In the genomic region with DNA sequence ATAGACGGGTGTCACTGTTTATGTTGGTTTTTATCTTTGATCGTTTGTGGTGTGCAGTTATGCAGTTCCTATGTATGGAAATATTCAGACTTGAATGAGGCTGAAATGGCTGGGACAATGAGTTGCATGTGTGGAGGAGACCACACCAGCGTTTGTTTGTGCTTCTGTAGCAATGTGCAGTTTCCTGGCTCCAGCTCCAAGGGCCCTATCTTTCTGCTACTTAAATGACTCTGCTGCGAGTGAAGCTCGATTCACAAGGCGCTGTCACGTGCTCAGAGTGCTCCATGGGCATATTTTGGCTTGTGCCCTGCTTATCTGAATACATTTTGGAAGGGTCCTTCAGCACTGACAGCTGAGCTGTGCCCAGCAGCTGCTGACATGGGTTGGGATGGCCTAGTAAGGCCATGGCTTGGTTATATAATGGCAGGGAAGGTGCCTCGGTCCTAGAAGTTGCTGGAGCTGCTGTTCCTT, we compare ENCODE assay signal across 8 mouse cellular contexts. TPM values are rescaled to one million over a fixed set of nuclear protein-coding genes. Genes with fewer than 3 reads are reported as not detected.
DNase-seq lines count a peak whose midpoint lies in the region; ATAC-seq and TF ChIP-seq lines count a peak whose summit lies in the region.

No protein-coding gene starts in this region.

- TF ChIP-seq CTCF in liver, postnatal 0 days (IDR thresholded peaks at IDR 0.05; ENCODE audit: low read depth): no peak

- H3K27ac ChIP-seq in neural tube, embryonic 12.5 days: no peak overlapping the region
- H3K27ac ChIP-seq in intestine, embryonic 15.5 days: peak overlapping the region; percentile 52
- peak overlapping the region; percentile 7 for H3K27ac ChIP-seq in liver, postnatal 0 days (ENCODE audit: low read depth)

- no peak for ATAC-seq in neural tube, embryonic 12.5 days (ENCODE audit: low FRiP score, low read depth)
- ATAC-seq in intestine, embryonic 15.5 days: no peak
- ATAC-seq in liver, postnatal 0 days: no peak

- H3K9ac ChIP-seq in neural tube, embryonic 12.5 days: no peak overlapping the region
- 0 out of 2 replicates have a peak overlapping the region, but pooled peaks have one; percentile 3 for H3K9ac ChIP-seq in intestine, embryonic 15.5 days
- no peak overlapping the region for H3K9ac ChIP-seq in liver, postnatal 0 days (replicated peaks)

- TF ChIP-seq EP300 in liver, postnatal 0 days (IDR thresholded peaks at IDR 0.05; ENCODE audit: low read depth): no peak

- peaks cover 41% of the 10 kb centered on the region for H3K4me1 ChIP-seq in neural tube, embryonic 12.5 days
- H3K4me1 ChIP-seq in intestine, embryonic 15.5 days (replicated peaks): peaks cover 49% of the 10 kb centered on the region
- peaks cover 33% of the 10 kb centered on the region for H3K4me1 ChIP-seq in liver, postnatal 0 days (ENCODE audit: insufficient read depth)

- H3K36me3 ChIP-seq in neural tube, embryonic 12.5 days: no peaks in the 10 kb centered on the region
- H3K36me3 ChIP-seq in intestine, embryonic 15.5 days: no peaks in the 10 kb centered on the region
- peaks cover 10% of the 10 kb centered on the region; the same call in 1 of the 2 replicates for H3K36me3 ChIP-seq in liver, postnatal 0 days (replicated peaks; ENCODE audit: insufficient read depth, low read length)

- peak overlapping the region; percentile 66; the same call in 1 of the 2 replicates for H3K4me2 ChIP-seq in neural tube, embryonic 12.5 days (replicated peaks)
- peak overlapping the region; percentile 70 for H3K4me2 ChIP-seq in intestine, embryonic 15.5 days (replicated peaks)
- H3K4me2 ChIP-seq in liver, postnatal 0 days (ENCODE audit: low read depth, low read length): peak overlapping the region; percentile 86

- no peak overlapping the region for H3K4me3 ChIP-seq in neural tube, embryonic 12.5 days
- H3K4me3 ChIP-seq in intestine, embryonic 15.5 days (replicated peaks): no peak overlapping the region
- no peak overlapping the region for H3K4me3 ChIP-seq in liver, postnatal 0 days (ENCODE audit: low read depth, low read length)

- no peaks in the 10 kb centered on the region for H3K9me3 ChIP-seq in neural tube, embryonic 12.5 days
- no peaks in the 10 kb centered on the region for H3K9me3 ChIP-seq in intestine, embryonic 15.5 days
- no peaks in the 10 kb centered on the region for H3K9me3 ChIP-seq in liver, postnatal 0 days (ENCODE audit: low read length)

- H3K27me3 ChIP-seq in neural tube, embryonic 12.5 days (replicated peaks): no peaks in the 10 kb centered on the region
- no peaks in the 10 kb centered on the region for H3K27me3 ChIP-seq in intestine, embryonic 15.5 days (replicated peaks)
- no peaks in the 10 kb centered on the region for H3K27me3 ChIP-seq in liver, postnatal 0 days (ENCODE audit: insufficient read depth, low read length)

- 49% methylated on average over 8 of the region's 8 CpGs for WGBS in neural tube, embryonic 12.5 days
- 15% methylated on average over 8 of the region's 8 CpGs for WGBS in intestine, embryonic 15.5 days
- WGBS in liver, postnatal 0 days (ENCODE audit: insufficient replicate concordance): 15% methylated on average over 8 of the region's 8 CpGs

- no peak for DNase-seq in neural tube, embryonic 10.5 days (ENCODE audit: extremely low spot score, low spot score)
- DNase-seq in cerebellum, postnatal 25 days: peak; percentile 58 to 72
- peak; percentile 99 for DNase-seq in heart, adult 11 months
- no peak for DNase-seq in liver, postnatal 0 days
- DNase-seq in ovary, postnatal 36 days (ENCODE audit: low spot score): peak; percentile 46
- DNase-seq in testis, postnatal 14 days (ENCODE audit: low spot score): no peak

RNA-seq across cellular contexts. Expression of a gene that starts 2.5 kb away (rescaled TPM):
- 13.2 and 13.8 TPM in 2 replicates for polyA plus RNA-seq in neural tube, embryonic 12.5 days (2016; fragmentation: Nextera tagmentation; extraction: Ambion mirVana)
- 12.4 and 13.2 TPM in 2 replicates for polyA plus RNA-seq in intestine, embryonic 15.5 days (2015; fragmentation: Nextera tagmentation; extraction: Ambion mirVana)
- 5.0 TPM in 2 replicates for polyA plus RNA-seq in liver, postnatal 0 days (2015; fragmentation: Nextera tagmentation; extraction: Ambion mirVana)

RNA-seq across cellular contexts. Expression of a gene that starts 2.6 kb away (rescaled TPM):
- polyA plus RNA-seq in neural tube, embryonic 12.5 days (2016; fragmentation: Nextera tagmentation; extraction: Ambion mirVana): 326 and 329 TPM in 2 replicates
- 137 and 141 TPM in 2 replicates for polyA plus RNA-seq in intestine, embryonic 15.5 days (2015; fragmentation: Nextera tagmentation; extraction: Ambion mirVana)
- polyA plus RNA-seq in liver, postnatal 0 days (2015; fragmentation: Nextera tagmentation; extraction: Ambion mirVana): 35.8 and 42.6 TPM in 2 replicates

Comparison
In these comparisons a context has a peak if more than half of its experiments do, and no peak if none do; other contexts are left out.
1. DNase-seq: peak in cerebellum, postnatal 25 days (2 of 2), heart, adult 11 months (single experiment) and ovary, postnatal 36 days (single experiment); none in neural tube, embryonic 10.5 days (single experiment), liver, postnatal 0 days (single experiment) and testis, postnatal 14 days (single experiment).
2. Peak in every context shown above with its lines, with median percentiles within 50 percentile points of each other: H3K4me2 ChIP-seq.